Mouse (Mus musculus) layer of hippocampus, adult 18-20 months (tissue): ENCODE measurements around the gene Crebzf. TPM values are rescaled to one million over a fixed set of nuclear protein-coding genes. Genes with fewer than 3 reads are reported as not detected.

Experiments
- DNase-seq, 2 experiments: peaks; one replicate each; pipeline ENCODE4 v3.0.0; 2022; ENCODE audit warnings: low spot score in 2 of 2
- total RNA-seq, 2 experiments: library from RNA; stranded (reverse); gene quantifications; 2 replicates each; pipeline ENCODE4 v1.2.3; 2021

Gene Crebzf
- total RNA-seq, 2 experiments from 2014 or later, result 77.1 to 82.3 TPM

DNA sequence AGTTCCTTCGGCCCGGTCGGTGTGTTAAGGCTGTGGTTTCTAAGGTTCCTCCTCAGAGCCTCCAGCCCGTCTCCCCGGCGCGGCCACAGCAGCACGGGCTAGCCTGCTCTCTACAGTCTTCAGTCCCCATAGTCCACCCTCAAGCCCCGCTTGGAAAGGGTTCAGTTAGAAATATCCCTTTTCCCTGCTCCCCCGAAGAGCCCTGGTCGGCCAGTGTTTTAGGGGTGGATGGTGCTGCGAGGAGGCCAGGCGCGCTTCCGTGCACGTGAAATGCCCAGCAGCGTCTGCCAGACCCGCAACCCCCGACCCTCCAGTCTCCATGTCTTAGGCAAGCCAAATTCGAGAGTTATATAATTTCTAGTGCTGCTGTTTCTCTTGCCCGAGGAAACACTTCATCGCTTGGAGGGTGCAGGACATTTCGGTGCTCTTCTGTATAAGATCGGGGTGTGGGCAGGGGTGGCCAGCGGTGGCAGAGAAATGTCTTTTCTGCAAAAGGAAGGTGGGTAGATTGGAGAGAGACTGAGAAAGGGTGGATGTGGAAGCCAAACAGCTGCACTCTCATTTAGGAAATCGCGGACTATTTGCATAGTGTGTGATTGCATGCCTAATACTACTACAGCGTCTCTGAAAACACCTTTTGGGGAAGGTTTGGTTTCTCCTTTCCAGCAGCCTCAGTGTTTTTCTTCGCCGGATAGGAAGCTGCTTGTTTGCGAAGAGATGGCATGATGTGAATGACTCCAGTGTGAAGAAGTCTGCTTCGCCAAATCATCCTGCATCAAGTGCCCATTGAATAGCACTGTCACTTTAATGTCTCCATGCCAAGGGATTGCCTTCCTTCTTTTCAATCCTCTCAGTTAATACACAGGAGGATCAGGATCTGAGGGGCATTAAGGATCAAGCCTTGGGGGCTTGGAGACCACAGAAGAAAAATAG is 34.0 kb downstream of the Crebzf start, which contains the start of gene Dlg2:
TSS of gene Dlg2 (plus strand) at position 360 of the 933 bp plus-strand sequence.
- peak; percentile 51 to 67 for DNase-seq

DNA sequence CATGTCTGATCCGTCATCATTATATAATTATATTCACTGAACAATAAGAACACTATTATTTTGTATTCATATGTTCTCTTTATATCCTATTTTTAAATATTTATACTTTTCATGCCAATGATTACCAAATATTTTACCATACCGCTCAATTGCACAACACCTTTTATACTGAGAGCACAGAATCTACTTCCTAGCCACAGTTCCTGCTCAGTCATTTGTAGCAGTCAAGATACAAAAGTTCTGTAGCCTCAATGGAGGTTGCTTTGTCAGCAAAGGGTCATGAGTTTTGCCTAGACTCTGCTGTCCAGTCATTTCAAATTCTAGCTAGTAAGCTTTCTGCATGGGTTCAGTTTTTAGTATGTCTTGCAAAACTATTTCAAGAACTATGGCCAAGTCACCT is 40.1 kb downstream of the Crebzf start:
- DNase-seq, result no peak

Other genes starting within 250 kb of the Crebzf start
- not detected for gene Ccdc83, start 177.0 kb upstream of the Crebzf start, total RNA-seq
- gene Sytl2, start 140.5 kb upstream of the Crebzf start, total RNA-seq, result 10 to 100 TPM; 32.9 to 35.8 TPM
- under 1 TPM; 0.86 to 0.97 TPM for gene Ccdc89, start 16.2 kb upstream of the Crebzf start, total RNA-seq
- gene Tmem126a, start 14.5 kb downstream of the Crebzf start, total RNA-seq, result 10 to 100 TPM; 39.6 to 41.0 TPM
- 10 to 100 TPM; 29.0 to 31.3 TPM for gene Tmem126b, start 33.3 kb downstream of the Crebzf start, total RNA-seq
- gene Dlg2, start 33.9 kb downstream of the Crebzf start, total RNA-seq, result 100 to 1,000 TPM; 224 to 230 TPM